Mouse (Mus musculus) lung, postnatal 25 days (tissue): ENCODE data around the gene Lysmd4.
A peak's percentile ranks its signal among the peaks of the same experiment; 100 is the strongest.

Experiments
- DNase-seq: peaks from one replicate; pipeline ENCODE4 v3.0.0; 2022; ENCODE audit warnings: low spot score

Gene Lysmd4

GRCm38 (mm10) chr7:67222220-67222862 is at the start of gene Lysmd4:
Gene Lysmd4, plus strand, starts transcription at chr7:67222544.
- DNase-seq = peak; percentile 97

DNA sequence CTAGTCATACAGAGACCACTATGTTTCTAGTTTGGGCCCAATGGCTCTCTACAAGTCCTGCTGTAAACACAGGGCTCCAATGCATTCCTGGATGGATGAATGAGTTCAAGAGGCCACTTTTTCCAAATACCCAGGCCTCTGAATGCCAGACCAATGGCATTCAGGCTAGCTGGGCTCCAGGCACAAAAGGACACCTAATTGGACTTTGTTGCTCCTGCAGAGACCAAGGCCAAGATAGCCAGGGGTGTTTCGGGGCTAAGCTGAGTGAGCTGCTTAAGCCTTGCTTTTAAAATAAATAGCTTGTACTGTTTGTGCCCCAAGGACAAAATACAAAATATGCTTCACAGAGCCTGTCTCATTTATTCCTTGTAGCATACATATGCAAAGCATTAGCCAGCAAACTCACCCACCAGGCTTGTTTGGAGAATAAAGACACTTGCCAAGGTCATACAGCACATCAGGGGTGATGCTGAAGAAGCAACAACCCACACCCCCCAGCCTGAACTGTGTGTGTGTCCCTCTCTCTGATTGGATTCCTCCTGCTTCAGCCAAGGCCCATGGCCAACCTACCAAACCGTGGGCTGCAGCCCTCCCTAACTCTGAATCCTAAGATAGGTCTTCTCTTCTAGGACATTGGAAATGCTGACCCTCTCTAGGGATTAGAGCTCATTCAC is 48.7 kb upstream of the Lysmd4 start:
- no peak for DNase-seq

GRCm38 (mm10) chr7:67183786-67184185 is 38.6 kb upstream of the Lysmd4 start:
- no peak for DNase-seq

- peak; percentile 55 for DNase-seq
These were observed 22.9 kb upstream of the Lysmd4 start for GRCm38 (mm10) chr7:67199412-67199811.

DNA sequence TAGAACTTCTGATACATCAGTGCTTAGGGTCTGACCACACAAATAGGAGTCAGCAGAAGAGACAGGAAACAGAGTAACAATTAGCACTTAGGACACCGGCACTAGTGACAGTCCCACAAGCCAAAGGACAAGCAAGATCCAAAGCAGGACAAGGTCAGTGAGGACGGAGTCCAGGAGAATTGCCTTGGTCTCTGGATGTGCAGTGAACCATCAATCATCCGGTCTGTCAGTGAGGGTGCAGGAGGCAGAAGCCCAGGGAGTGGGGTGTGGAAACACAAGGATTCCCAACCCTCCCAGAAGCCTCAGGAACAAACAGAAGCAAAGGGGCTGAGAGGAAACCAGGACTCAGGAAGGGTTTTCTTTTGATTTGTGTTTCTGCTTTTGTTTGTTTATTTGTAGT is 18.7 kb upstream of the Lysmd4 start:
- DNase-seq = no peak

DNA sequence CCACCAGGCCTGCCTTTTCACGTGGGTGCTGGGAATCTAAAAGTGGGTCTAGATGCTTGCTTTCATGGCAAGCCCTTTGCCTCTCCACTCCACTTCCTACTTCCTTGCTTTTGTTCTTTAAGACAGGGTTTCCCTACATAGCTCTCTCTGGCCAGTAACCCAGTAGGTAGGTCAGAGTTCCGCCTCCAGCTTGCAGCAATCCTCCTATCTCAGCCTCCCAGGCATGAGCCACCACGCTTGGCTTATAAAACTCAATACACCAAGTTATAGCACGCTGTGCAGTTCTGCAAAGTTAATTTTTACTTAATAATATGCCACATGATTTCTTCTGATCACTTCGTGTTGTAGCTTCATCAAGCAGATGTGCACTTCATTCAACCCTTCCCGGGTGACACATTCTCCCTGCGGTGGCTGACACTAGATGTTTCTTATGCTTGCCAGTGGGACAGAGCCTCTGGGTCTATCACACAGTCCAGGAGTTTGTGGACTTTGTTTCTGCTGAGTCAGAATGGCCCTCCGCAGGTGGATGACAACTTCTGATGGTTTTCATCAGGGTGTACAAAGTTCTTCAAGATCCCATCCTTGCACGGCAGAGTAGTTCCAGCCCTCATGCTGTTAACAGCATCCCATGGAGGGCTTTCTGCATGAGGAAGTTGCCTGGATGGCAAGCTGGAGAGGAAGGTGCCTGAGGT is 16.5 kb upstream of the Lysmd4 start:
- DNase-seq = no peak

DNA sequence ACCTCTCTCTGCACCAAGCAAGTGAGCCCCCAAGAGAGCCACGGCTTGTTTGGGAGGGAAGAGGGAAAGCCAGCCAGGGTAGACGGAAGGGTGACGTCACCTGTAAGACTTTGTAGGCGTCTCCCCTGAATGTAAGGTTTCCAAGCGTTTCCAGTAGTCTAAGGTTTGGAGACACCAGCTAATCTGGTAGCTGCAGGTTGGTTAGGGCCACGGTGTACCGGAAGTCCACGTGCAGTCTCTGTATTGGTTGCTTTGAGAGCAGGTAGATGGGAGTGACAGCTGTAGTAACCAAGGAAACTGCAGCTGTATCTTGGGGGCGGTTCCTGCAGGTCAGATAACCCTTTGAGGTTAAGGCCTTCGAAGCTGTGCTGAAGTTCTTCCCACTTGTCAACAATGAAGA is 15.8 kb upstream of the Lysmd4 start:
- no peak for DNase-seq

GRCm38 (mm10) chr7:67207701-67208100 is 14.6 kb upstream of the Lysmd4 start:
- DNase-seq = no peak

DNA sequence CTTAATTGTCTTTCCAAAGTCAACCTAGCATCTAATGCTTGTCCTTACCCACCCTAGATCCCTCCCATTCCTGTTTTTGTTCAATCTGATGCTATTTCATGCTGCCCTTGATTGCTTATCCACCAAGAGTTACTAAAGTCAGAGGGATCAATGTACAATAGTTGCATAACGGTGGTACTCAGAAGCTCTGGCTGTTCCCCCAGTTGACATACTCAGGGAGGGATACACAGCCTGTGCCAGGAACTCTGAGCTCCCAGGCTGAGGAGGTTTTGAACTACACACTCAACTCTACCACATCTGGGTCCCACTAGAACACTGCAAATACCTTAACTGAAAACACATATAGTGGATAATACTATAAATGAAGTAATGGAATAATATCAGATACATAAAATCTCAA is 14.0 kb upstream of the Lysmd4 start:
- DNase-seq = no peak

DNA sequence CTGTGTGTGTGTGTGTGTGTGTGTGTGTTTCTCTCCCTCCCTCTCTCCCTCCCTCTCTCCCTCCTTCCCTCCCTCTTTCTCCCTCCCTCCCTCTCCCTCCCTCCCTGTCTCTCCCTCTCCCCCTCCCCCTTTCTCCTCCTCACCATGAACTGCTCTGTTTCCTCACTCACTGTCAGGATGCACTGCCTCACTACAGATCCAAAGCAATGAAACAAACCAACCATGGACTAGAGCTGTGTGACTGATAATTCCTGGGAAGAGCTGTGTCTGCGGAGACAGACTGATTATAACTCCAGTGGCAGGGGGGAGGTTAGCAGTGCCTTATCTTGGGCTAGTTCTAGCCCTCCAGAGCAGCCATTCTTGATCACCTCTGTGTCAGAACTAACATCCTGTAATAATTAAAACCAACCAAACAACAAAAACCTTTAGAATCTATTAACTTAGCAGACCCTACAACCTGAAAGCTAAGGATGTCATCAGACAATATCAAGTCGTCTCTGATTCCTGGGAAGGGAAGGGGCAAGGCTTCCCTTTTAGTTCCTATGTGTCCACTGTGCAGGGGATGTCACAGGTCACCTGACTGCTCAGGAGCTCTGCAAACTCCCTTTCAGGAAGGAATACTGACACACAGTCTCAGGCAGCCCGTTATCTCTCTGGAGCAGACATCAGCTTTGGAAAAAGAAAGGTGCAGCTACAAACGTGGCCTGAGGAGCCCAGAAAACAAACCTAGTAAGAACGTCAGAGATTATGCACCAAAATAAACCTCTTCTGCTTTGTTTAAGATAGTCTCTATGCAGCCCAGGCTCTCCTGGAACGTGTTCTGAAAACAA is 12.1 kb upstream of the Lysmd4 start:
- DNase-seq = no peak

- no peak for DNase-seq
These were observed 11.0 kb upstream of the Lysmd4 start for GRCm38 (mm10) chr7:67211341-67211740.

GRCm38 (mm10) chr7:67211971-67212370 is 10.4 kb upstream of the Lysmd4 start:
- DNase-seq = no peak

- DNase-seq = no peak
These were observed 8.8 kb upstream of the Lysmd4 start for GRCm38 (mm10) chr7:67213589-67213988.

DNA sequence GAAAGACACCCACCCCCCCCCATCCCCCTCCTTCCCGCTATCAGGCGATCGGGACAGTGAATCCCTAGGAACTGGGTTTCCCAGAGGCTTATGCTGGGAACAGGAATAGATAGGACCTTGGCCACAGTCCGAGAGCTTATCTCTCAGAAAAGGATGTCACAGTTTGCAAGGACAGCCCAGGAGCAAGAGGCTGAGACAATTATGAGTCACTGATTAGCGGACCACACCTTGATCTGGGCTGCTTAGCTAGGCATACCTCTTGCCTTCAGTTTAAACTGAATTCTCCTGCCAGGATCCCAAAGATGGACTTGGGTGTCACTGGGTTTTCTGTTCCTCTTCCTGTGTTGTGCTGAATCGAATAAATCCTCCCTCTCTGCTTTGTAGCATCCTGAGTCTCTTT is 6.0 kb upstream of the Lysmd4 start:
- peak; percentile 16 for DNase-seq

DNA sequence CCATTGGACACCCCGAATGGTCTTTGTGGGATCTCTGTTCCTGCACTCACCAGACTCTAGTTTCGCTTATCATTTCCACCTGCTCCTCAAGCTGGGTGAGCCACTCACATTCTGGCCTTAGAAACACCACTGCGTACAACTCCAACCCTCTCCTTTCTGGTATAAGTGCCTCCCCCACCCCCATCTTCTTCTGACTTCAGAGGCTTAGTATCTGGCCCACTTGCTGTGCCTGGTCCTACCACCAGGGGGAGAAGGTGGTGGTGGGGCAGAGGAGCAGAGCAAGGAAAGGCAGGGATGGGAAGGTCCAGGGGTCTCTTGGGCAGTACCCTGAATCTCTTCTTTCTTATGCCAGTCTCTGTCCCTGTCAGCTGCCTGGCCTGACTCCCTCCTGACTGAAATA is 5.3 kb upstream of the Lysmd4 start:
- peak; percentile 67 for DNase-seq

DNA sequence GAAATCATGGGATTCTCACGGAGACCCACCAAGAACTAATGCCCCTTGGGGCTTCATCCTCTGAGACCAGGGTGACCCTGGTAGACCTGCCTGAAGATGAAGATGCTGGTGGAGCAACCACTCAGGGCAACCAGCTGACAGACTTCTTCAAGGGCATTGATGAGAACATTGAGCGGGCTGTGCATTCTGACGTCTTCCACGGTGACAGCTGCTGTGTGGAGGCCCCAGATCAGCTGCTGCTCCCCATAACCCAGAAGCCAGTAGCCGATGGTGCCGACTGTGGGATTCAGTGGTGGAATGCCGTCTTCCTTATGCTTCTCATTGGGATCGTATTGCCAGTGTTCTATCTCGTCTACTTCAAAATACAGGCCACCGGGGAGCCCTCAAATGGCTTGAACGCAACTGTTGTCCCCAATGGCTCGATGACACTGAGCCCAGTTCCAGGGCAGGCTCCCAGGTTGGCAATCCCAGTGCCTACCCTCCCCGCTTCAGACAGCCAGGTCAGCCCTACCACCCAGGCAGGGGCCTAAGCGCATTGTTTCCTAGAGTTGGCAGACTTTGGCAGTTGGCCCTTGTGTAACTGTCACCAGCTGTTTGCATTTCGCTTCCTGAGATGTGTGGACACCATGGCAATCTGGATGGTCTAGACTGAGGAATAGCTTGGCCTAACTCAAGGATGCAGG is 3.7 kb downstream of the Lysmd4 start:
- no peak for DNase-seq

- no peak for DNase-seq
These were observed 5.2 kb downstream of the Lysmd4 start for GRCm38 (mm10) chr7:67227538-67227937.

DNA sequence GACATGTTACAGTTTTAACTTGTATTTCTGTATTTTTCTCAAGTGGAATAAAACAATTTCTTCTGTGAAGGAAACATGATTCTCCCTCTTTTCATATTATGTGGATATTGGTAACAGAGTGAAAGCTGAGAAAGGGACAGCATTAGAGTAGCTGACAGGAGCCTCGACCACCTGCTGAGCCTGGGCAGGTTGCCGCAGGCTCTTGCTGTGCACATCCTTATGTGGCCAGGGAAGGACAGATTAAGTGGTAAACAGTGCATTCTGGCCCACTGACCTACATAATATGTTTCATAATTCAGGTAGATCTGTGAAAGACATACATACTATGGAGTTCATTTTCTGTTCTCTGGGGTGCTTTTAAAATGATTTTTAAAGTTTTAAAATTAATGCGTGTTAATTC is 6.0 kb downstream of the Lysmd4 start:
- DNase-seq = no peak

DNA sequence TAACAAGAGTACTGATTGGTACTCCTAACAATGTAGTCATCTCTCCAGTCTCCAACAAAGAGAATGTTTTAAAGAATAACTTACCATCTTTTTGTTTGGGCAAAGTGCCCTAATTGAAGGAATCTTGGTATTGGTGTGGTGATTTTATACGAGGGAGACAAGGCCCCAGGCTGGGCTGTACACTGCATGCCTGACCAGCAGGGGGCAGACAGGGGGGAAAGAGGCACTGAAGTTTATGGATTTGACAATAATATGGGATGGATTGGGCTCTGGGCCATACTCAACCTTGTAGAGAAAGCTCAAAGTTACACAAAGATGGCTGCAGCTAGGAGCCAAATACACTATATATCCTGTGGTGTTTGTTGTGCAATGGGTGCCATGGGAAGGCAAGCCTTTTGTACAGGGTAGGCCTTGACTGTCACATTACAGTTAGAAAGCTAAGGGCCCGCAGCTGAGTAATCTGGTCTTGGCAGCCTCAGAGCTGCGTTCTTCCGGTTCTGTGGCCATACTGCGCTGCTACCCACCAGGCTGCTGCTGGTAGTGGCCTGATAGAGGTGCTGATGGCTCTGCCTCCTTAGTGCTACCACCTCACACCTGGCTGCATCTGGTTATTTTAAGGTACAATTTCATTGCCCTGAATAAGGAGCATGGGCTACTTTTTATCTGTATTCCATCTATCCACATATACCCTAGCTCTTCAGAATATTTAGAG is 6.7 kb downstream of the Lysmd4 start:
- peak; percentile 37 for DNase-seq

DNA sequence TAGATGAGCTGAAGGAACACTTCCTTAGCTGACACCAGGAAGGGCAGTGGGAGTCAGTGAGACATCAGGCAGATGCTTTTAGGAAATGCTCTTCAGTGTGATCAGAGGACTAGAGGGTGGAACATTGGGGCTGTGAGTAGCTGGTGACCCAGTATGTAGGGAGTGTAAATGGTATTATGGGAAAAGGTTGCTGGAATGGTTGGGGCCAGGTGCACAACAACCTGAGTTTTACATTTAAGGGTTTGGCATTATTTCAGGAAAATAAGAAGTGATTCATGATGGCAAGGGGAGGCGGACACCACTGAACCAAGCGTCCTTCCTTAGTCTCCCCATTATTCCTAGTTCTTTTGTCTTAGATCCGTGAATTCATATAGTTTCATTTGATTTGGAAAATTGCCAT is 7.4 kb downstream of the Lysmd4 start:
- DNase-seq = no peak

GRCm38 (mm10) chr7:67230221-67230620 is 7.9 kb downstream of the Lysmd4 start:
- no peak for DNase-seq
